Mouse (Mus musculus): ENCODE data around the gene Rpa1. TPM values are rescaled to one million over a fixed set of nuclear protein-coding genes. Genes with fewer than 3 reads are reported as not detected.
"Not testable (repeated sequence)": the region's sequence is repeated elsewhere in the genome, so short reads cannot be mapped to it uniquely, and the experiment has no call there.

Gene Rpa1
- total RNA-seq, 2 experiments from 2014 or later, result 47.2 to 49.9 TPM

DNA sequence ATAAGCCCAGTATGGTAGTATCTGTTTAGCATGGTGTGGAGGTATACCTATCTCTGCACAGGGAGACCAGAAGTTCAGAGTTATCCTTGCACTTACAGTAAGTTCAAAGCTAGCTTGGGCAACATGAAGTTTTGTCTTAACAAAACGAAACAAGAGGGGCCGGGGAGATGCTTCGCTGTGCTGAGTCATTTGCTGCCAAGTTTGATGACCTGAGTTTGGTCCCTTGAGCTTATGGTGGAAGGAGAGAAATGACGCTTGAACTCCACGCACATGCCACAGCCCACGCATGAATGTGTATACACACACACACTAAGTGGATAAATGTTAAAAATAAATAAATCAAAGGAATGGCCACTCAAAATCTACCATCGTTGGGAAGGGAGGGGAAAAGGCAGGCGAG, 59.6 kb downstream of the Rpa1 start:
- no peak for DNase-seq (ENCODE audit: low spot score in 2 of 2)

DNA sequence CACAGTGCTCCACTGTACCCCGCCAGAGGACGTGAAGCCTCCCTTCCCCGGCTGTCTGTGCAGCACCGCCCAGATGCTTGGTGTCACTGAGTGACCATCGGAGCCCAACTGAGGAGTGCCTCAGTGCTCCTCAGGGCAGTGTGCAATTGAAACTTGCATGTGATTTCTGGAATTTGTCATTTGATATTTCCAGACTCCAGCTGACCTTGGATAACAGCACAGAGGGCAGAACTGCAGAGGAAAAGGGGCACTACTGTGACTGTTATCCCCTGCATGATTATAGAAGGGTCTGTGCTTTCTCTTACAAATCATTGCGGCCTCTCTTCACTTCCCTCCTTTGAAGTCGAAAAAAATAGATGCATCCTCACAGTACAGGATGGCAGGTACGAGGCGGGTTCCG, 60.2 kb downstream of the Rpa1 start:
- no peak for DNase-seq (ENCODE audit: low spot score in 2 of 2)

DNA sequence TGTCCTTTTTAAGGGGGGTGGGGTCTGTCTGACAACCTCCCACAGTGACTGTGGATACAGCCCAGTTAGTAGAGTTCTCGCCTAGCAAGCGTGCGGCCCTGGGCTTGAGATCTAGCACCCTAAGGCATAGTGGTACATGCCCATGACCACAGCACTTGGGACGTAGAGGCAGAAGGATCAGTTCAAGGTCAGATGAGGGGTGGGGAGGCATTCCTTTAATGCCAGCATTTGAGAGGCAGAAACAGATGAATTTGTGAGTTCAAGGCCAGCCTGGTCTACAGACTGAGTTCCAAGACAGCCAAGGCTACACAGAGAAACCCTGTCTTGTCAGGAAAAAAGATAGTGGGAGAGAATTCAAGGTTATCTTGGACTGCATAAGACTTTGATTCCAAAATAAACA, 61.3 kb downstream of the Rpa1 start:
- DNase-seq (ENCODE audit: low spot score in 2 of 2), result no peak

DNA sequence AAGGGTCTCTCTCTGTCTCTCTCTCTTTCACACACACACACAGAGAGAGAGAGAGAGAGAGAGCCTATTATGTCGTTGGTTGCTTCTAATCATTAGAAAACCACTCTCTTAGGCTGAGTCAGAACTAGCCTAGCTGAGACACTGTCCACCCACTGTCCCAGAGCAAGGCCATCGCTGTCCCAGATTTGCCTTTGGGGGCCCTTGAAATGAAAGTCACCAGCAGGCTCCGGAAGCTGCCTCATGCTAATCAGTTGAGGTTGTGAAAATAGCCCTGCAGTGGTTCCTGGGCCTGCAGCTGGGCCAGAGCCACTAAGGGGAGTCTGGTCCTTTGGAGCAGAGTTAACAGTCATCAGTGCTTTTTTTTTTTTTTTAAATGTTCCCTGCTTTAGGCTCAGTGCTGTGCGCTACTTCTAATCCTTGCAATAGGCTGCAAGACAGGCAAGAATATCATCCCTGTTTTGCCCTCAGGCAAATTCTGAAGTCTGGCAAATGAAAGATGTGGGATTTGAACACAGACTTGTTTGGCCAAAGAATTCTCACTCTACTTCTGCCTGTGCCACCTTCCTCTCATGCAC, 62.1 kb downstream of the Rpa1 start:
- DNase-seq (ENCODE audit: low spot score in 2 of 2), result no peak

DNA sequence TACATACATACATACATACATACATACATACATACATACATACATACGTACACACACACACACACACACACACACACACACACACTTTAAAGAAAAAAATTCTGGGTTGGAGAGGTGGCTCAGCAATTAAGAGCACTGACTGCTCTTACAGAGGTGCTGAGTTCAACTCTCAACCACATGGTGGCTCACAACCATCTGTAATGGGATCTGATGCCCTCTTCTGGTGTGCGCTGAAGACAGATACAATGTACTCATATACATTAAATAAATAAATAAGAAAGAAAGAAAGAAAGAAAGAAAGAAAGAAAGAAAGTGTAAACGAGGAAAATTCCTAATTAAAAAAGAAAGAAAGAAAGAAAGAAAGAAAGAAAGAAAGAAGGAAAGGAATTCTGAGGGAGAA, 64.3 kb downstream of the Rpa1 start:
- DNase-seq (ENCODE audit: low spot score in 2 of 2), result not testable (repeated sequence)

DNA sequence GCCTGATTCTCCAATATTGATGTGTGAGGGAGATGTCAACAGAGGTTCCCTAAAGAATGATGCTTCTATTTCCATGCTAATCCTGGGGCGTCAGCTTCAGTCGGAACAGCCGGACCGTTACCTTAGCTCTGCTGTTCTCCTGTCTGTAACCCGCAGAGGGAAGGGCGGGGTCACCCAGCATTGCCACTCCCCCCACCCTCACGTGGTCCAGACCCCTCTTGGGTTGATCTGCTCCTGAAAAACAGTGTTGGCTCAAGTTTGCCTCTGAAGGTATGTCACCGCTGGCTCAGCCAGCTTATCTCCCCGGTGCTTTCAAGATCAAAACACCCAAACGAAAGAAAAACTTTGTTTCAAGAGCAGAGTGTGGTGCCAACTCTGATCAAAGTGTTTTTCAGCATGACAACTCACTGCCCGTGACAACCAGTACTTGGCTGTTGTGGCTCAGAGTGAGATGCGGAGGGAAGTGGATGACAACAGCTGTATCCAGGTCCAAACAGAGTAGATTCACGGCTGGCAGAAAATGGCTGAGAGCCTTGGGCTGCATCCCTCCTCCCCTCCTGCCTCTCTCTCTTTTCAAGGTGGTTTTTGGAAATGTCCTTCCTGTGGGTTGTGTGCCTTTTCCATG, 65.5 kb downstream of the Rpa1 start:
- no peak for DNase-seq (ENCODE audit: low spot score in 2 of 2)

DNA sequence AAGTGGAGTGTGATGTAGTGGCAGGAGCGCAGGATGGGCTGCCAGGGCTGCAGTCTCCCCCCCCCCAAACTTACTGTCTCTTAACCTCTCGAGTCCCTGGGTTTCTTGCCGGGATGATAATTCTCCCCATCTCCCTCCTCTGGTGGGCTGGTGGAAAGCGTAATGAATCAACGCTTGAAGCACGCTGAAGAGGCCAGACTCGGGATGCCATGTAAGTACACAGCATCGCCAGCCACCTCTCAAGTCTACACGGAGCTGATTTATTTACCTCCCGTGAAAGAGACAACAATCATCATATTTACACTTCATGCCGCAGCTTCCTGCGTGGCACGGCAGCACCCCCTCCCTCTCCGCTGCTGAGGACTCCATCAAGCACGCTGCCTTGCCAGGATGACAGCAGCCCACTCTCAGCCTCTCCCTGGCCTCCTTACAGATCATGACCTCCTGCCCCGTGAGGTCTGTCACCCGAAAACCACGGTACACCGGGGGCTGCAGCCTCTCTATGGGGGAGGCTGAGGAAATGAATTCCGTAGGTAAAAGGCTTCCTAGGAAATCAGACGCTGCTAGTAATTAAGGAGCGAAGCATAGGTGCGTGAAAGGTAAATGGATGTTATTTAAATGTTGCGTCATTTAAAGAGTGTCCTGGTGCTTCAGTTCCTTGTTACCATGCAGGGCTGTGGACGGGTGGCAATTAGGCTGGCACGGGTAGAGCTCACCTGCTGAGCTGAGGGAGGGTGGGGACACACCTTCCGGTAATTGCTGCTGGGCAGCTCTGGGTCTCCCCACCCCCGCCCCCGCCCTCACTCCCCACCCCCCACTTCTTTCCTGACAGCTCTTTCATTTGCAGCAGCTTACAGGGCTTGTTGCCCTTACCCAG, 66.5 kb downstream of the Rpa1 start:
- no peak for DNase-seq (ENCODE audit: low spot score in 2 of 2)

DNA sequence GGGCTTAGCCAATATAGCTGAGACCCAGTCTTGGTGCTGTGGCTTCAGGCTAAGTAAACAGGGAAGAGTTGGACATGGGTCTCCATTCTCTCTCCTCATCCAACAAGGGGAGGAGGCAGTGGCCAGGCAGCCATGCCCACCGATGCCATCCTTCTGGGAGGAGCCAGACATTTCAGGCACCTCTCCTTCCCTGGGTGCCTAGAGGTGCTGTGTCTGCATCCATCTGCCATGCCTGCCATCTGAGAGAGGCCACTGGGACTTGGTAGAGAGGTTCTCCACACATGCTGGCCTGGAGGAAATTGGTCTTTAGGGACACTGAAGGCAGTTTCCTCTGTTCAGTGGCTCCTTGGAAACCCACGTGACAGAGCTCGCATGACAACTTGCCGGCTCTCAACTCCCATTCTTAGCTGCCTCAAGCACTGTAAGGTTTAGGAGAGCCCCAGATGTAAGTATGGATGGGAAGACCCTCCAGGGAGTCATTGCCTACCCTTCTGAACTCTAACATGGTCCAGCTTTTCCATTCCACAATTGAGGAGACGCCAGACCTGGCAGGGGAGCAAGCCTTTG, 67.6 kb downstream of the Rpa1 start:
- DNase-seq (ENCODE audit: low spot score in 2 of 2), result no peak

DNA sequence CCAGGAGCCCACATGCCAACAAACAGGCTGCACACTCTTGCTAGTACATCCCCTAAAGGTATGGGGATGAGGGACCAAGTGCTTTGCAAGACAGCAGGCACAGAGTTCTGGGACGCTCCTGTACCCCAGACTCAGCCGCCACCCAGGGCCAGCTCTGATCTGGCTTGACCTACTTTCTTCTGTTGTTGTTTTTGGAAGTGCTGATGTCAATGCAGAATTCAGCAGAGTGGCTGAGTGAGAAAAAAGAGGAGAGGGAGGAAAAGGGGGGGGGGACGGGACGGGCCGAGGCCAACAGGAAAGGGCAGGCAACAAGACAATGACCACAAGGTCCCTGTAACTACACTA, 68.1 kb downstream of the Rpa1 start:
- DNase-seq (ENCODE audit: low spot score in 2 of 2), result no peak

DNA sequence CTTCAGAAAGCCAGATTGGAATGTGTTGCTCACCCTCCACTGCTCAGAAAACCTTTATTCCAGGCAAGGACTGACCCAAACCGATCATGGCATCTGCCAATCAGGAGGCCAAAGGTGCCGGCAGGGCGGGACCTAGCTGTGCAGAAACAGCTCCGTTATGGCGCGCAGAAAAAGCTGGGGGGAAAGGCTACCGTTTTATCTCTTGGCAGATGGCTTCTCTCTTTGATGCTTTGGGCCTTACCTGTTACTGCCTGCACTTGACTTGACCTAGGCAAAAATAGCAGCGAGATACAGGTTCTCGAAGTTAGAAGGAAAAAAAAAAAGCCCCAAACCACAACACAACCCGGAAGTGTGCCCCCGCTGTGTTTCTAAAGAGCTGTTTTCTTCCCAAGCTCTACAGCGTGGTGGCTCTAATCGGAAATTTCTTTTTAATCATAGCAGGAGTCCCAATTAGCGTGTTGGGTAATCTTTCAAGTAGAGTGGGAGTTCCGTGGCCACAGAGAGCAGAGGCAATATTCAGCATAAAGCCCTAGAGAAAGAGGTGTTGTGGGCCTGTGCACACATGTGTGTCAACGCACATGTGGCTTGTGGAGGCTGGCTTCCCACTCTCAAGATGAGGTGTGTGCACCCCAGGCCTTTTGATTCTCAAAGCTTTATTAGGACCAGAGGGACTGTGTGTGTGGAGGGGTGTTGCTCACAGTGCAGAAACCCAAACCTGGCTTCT, 68.6 kb downstream of the Rpa1 start:
- DNase-seq (ENCODE audit: low spot score in 2 of 2), result no peak

DNA sequence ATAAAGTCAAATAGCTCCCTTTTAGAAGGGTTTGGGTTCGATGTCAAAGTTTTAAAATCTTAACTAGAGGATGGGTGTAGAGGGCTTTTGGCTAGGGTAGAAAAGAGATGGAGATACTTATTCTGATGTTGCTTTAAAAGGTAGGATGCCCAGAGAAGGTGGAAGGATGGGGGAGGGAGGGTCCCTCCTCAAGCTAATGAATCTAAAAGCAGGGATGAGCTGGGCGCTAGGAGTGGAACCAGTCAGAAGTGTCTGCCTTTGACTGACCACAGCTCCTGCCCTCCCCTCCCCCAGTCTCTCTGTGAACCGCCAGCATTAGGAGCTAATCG, 69.1 kb downstream of the Rpa1 start:
- DNase-seq (ENCODE audit: low spot score in 2 of 2), result no peak

DNA sequence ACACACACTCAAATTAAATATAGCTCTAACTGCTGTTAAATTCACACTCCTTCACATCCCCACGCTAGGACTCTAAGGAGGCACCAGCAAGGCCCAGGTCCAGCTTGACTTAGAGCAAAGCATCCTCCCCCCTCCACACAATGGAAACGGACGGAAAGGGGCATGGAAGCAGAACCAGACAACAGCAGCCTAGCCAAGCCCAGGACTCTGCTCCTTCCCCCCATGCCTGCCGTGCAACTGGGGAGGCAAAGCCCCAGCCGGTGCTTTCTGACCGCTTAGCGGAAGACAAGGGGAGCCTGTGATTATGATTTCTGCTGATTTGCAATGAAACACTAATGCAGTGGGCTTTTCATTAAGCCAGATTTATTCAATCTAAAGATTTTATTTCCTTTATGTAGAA, 70.0 kb downstream of the Rpa1 start:
- DNase-seq (ENCODE audit: low spot score in 2 of 2), result no peak

DNA sequence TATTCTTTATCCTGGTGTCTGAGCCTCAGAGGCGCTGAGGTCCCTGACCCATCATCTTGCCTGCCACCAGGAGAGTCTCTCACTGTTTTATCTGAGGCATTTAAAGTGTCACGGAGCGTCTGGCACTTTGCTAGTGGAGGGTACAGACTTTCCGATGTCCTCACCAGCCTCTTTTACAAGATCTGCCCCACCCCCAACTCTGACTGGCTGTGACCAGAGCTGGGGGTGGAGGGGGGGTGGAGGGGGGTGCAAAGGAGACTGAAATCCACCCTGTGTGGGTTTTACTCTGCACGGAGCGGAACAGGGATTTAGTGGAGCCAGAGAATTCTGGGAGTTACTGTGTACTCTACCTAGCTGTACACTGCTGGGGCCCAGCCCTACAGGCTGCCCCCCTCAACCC, 73.1 kb downstream of the Rpa1 start:
- DNase-seq (ENCODE audit: low spot score in 2 of 2), result no peak

DNA sequence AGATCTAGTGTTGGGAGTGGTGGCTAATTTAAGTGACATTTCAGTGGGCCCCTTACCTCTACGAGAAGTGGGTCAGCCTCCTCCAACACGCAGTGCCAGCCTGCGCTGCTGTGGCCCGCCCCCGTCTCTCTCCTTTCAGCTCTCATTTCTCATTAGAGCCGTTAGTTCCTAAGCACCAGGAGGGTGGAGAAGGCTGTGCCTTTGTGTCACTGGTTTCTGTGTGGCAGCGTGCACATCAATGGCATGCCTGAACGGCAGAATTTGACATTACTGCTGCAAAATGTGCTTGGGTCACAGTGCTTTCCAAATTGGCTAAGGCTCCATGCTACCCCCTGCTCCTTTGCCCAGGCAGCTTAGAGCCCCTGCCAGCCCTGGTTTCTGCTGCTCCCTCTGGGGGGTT, 74.7 kb downstream of the Rpa1 start:
- DNase-seq (ENCODE audit: low spot score in 2 of 2), result no peak

DNA sequence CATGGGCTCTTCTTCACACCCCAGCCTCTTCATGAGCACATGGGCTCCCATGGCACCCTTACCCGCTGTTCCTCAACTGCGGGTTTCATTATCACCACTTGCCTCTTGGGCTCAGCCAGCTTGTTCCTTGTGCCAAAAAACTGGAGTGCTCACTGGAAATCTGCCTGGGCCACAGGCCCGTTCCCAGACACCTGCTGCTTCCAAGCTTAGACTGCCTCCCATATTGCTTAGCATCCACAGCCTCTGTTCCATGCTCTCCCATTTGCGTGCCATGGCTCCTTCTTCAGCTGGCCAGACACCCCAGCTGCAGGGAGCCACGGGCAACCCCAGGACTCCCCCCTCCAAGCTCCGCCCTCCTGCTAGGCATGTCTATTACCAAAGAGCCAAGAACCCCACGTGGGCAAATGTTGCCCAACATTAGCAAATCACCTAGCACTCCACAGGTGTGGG, 77.1 kb downstream of the Rpa1 start:
- DNase-seq (ENCODE audit: low spot score in 2 of 2), result no peak

DNA sequence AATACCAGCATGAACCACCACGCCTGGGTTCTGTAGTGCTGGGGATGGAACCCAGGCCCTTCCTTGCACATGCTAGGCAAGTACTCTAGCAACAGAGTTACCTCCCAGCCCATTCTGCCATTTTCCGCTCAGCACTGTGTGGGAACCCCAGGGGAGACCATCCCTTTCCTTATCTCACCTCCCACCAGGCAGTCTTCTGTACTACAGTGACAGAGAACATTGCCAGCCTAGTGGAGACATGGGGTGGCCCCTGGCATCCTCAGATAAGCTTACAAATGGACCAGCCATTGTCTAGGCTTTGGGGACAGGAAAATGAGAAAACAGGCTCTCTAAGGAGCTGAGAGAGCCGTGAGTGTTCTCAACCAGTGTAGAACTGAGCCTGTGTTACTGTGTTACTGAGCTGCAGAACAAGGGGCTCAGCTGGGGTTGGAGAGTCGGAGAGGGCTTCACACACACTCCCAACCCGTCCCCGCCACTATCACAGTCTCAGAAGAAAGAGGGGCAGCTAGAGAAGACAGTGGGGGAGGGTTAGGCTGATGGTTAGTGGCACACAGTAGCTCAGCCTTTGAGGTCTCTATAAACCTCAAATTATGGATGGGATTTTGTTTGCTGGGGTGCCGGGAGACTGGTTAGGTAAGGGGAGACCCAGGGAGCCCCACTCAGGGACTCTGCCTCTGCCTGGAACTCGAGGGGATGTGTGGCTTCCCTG, 77.7 kb downstream of the Rpa1 start:
- no peak for DNase-seq (ENCODE audit: low spot score in 2 of 2)

DNA sequence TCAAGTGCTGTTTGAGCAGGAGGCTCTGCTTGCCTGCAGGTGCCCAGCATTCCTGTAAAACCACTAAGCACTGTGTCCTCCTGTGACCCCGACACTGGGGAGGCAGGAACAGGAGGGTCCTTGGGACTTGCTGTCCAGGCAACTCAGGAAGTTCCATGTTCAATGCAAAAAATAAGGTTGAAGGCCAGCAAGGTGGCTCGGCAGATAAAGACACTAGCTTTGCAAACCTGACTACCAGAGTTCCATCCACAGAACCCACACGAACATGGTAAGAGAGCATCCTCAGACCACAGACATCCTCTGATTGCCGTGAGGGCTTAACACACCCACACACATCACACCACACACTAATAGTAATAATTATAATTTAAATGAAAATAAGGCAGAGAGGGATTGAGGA, 78.9 kb downstream of the Rpa1 start:
- DNase-seq (ENCODE audit: low spot score in 2 of 2), result no peak

DNA sequence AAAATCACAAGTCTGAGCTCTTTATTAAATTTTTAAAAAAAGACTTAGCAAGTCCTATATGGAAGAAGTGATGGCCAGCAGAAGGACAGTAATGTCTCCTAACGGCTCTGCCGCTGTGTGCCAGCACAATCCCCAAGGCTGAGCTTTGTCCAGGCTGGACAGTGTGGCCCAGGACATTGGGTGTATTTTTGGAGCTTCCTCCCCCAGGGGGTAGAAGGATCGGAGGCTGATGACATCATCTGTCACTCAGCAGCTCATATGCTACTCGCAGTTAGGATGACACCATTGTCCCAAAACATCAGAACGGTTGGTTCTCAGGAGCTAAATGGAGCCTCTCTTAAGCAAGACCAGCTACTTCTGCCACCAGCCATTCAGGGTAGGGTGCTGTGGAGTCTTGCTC, 79.6 kb downstream of the Rpa1 start:
- DNase-seq (ENCODE audit: low spot score in 2 of 2), result no peak

DNA sequence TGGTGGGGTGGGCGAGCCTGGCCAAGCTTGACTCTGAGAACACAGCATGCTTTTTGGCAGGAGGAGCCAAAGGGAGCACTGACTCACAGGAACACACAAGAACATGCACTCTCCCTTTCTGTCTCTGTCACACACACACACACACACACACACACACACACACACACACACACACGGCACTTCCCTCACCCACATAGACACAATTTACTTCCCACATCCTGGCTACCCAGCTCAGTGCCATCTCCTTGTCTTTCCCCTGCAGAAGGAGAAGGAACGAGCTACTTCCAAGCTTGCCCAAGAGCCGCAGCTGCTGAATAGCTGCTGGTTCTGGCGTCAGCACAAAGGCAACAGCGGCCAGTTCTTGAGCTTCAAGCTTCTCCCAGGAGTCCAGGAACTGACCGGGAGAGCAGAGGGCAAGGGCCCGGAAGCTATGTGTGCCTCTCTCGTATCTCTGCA, 80.3 kb downstream of the Rpa1 start:
- peak; percentile 51 to 68 for DNase-seq (ENCODE audit: low spot score in 2 of 2)

DNA sequence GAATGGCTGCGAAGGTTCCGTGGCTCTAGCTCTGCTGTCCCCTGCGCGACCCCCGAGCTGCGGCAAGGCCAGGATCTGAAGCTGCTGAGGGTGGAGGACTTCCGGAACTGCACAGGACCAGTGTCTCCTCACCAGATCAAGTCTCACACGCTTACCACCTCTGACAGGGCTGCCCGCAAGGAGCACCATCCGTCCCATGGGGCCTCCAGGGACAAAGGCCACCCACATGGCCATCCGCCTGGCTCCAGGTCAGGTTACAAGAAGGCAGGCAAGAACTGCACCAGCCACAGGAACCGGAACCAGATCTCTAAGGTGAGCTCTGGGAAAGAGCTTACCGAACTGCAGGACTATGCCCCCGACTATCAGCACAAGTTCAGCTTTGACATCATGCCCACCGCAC, 82.6 kb downstream of the Rpa1 start:
- DNase-seq (ENCODE audit: low spot score in 2 of 2), result no peak

DNA sequence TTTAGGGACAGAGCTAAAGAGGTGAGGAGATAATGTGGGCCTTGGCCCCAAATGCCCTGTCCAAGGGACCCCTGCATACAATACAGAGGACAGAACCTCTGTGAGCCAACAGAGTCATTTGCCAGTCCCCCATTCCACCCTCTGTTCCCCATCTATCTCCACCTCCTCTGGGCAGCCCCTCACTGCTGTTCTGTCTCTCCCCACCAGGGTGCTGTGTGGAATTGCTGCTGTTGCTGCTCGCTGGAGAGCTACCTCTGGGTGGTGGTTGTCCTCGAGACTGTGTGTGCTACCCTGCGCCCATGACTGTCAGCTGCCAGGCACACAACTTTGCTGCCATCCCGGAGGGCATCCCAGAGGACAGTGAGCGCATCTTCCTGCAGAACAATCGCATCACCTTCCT, 83.6 kb downstream of the Rpa1 start:
- DNase-seq (ENCODE audit: low spot score in 2 of 2), result no peak

Data from left cerebral cortex, adult 18-20 months (tissue).